Mouse (Mus musculus) MN1 (cell line): ENCODE data around the gene Sh2b1.
A peak's percentile ranks its signal among the peaks of the same experiment; 100 is the strongest.

ENCODE experiments used
- DNase-seq: peaks from one replicate; pipeline ENCODE4 v3.0.0-alpha.2; 2016; ENCODE audit warnings: low spot score

The Sh2b1 gene

DNA sequence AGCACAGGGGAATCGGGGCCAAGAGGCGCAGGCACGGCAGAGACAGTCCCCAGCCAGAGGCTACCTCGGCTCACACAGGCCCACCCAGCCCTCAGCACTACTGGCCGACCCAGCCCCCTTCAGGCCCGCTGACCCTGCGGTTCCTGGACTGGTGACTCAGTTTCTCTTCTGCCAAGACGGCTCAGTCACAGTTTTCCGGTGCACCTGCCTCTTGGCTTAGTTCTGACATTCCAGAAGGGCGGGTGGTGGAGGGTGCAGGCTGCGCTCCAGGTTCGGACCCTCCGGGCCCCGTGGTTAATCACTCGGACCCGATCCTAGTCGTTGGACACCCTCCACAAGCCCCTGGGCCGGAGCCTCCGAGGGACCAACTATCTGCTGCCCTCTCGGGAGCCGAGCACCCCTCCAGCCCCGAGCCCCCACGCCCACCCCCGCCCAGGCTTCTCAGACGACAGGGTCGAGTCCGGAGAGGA, 703 bp downstream of the Sh2b1 start:
- peak; percentile 30 for DNase-seq

- DNase-seq: no peak
Measured at GRCm38 (mm10) chr7:126473470-126474086, 1.6 kb downstream of the Sh2b1 start.

DNA sequence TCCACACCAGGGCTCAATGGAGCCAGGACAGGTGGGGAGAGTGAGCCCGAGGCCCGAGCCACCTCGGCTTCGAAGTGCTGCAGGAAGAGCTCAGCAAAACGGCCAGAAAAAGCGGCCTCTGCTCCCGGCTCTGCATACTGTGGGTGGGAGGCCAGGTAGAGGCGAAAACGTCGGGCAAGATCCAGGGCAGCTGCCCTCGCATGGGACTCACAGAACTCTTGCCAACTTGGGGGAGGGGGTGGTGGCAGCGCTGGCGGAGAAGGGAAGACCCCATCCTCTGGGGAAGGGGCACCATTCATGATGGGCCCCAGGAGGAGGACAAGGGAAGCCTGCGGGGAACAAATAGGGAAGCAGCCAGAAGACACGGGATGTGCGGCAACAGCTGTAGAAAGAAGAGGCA, 2.5 kb downstream of the Sh2b1 start:
- DNase-seq: no peak

DNA sequence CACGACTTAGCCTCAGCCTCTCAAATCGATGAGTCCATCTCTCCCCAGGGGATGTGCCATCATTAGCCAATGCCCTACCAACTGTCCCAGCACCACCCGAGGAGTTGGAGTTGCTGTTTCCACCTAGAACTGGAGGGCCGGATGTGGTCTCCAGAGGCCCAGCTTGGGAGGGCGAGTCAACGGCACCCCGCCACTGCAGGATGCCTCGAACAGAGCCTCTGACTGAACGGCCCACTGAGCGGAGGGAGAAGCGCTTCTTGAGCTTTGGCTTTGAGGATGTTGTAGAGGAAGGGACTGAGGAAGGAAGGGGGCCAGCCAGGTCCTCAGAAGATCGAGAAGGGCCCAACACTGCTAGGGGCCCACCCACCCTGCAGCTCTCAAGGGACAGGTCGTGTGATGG, 2.9 kb downstream of the Sh2b1 start:
- no peak for DNase-seq

DNA sequence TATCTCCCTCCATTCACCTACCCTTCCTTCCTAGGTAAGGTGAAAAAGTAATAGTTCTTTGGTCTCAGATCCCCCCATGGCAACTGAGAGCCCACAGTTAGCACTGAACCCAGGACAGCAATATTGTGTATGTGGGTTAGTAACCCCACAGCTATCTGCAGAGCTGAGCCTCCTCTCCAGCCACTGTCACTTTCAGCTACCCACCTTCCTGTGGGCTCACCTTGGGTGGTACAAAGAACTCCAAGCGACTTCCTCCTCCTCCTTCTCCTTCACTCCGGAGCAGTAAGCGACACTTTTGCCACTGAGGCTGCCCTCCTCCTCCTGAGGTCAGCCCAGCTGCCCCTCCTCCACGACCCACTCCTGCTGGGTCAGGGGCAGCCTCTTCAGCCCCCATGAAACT, 3.4 kb downstream of the Sh2b1 start:
- DNase-seq: no peak

DNA sequence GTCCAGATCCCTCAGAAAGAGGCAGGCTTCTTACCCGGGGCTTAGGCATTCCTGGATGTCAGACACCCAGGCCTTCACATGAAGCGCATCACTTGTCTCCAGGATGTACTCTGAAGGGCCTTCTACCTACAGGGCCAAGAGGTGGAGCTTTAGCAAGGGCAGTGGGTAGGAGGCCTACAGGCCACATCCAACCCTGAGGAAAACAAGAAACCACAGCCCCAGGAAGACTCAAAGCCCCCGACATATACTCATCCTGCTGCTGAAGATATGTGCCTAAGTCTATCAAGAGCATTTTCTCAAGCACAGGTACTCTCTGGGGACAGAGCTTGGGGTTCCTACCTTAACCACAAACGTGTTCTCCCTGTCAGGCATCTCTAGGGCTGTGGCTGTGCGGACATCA, 3.9 kb downstream of the Sh2b1 start:
- DNase-seq: no peak

- no peak for DNase-seq
Measured at GRCm38 (mm10) chr7:126470077-126470476, 5.1 kb downstream of the Sh2b1 start.

DNA sequence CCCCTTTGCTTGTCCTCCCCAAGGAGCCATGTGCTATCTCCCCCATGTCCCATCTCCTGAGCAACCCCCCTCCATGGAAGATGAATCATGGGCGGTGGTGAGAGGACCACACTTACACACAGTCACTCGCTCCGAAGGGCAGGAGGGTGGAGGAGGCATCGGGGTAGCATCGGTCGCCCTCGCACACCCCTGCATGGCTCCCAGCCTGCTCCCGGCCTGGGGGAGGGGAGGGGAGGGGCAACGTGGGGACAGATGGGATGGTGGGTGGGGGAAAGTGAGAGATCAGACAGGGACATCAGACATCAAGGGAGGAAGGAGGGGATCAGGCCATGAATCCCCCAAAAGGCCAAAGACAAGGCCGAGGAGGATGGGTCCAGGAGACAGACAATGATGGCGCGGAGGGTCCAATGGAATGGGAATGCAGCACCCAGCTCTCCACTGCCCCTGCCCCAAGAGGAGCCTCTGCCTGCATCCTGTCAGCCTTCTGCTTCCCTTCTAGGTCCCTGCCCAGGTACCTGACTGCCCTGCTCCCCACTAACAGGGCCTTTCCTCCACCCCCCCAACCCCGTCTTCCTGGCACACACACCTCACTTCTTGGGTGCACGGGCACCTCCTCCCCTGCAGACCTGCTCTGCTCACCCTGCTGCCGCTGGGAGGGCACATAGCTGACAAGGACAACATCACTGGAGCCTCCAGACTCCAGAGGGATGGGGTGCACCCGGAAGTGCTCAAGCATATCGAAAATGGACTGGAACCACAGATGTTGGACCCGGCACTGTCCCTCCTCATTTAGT, 7.2 kb downstream of the Sh2b1 start:
- DNase-seq: no peak

DNA sequence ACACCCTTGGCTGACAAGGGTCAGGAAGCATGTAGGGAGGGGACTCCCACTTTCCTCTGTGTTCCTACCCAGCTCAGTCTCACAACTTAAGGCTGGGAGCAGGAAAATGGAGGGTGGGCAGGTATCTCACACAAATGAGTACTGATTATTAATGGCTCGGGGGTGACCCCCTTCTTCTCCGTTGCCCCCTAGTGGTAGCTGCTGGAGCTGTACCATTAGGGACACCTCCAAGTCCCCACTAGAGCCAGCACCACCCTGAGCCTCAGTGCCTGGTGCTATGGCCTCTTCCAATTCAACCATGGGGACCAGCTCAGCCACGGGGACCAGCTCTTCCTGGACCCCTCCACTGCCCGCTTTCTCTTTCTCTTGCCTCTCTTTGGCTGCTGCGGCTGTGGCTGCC, 8.0 kb downstream of the Sh2b1 start:
- peak; percentile 36 for DNase-seq

GRCm38 (mm10) chr7:126466707-126467106, 8.5 kb downstream of the Sh2b1 start:
- no peak for DNase-seq

DNA sequence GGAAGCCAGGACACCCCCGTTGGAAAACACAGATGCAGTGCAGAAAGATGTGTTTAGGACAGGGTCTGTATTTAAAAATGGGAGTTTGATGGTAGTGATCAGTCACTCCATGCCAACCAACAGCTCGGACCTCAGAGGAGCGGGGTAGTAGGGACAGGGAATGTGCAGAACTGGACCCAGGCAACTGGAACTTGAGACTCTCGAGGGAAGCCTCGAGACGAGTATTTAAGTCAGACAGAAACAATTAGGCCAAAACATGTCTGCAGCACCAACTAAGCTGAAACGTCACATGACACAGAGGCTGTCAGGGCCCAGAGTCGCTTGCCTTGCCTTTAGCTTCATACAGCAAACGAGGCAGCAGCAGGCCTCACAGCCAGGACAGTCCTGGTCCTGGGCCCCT, 9.1 kb downstream of the Sh2b1 start:
- DNase-seq: no peak

DNA sequence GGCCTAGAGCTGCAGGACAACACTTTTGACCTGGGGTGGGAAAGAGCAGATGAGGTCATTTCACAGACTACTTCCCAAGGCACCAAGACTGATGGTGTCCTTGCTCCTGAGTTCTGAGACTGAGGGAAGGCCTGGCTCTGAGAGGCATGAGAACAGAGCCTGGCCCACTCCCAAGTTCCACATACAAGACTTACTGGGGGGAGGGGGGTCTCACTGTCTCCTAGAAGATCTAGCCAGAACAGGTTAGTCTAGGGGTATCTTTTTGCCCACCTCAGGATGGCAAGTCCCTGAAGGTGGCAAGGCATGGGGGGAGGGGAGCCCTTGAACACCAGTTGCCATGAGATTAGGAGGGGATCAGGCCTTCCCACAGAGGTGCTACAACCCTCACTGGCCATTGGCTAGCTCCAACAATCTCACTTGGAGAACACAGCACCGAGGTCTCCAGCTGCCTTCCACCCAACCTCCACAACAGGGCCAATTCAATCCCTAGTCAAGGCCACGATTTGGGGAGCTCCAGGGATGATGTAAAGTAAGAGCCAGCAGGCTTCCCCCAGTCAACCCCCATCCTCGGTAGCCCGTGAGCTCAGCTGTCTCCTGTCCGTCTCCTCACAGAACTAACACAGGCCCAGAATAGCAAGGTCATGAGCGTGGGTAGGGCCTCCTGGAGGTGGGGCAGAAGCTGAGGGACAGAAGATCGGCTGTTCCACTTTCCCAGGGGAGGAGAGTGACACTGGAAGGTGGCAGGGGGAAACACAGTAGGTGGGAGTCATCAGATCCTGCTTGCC, 9.8 kb downstream of the Sh2b1 start:
- no peak for DNase-seq

- no peak for DNase-seq
Measured at GRCm38 (mm10) chr7:126464836-126465235, 10.4 kb downstream of the Sh2b1 start.

- no peak for DNase-seq
Measured at GRCm38 (mm10) chr7:126464121-126464520, 11.1 kb downstream of the Sh2b1 start.

DNA sequence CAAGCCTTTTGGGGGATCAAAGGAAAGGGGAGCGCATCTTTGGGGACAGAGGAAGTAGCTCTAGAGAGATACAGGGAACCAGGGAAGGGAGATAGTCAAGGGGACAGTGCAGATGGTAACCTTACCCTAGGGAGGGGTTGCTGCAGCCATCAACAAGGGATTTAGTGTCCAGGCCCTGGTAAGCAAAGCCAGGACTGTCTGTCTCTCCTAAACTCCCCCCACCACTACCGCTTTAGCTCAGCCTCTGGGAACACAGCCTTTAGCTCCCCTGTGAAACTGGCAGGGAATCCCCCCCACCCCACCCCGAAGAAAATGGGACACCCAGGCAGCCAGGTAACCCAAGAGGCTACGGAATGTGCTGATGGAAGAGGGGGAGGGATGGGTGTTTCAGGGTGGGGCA, 11.7 kb downstream of the Sh2b1 start:
- no peak for DNase-seq

- DNase-seq: no peak
Measured at GRCm38 (mm10) chr7:126463004-126463403, 12.2 kb downstream of the Sh2b1 start, which contains the start of gene Atp2a1. Gene Atp2a1, minus strand, starts transcription at chr7:126463108.

GRCm38 (mm10) chr7:126461626-126462025, 13.6 kb downstream of the Sh2b1 start:
- no peak for DNase-seq

DNA sequence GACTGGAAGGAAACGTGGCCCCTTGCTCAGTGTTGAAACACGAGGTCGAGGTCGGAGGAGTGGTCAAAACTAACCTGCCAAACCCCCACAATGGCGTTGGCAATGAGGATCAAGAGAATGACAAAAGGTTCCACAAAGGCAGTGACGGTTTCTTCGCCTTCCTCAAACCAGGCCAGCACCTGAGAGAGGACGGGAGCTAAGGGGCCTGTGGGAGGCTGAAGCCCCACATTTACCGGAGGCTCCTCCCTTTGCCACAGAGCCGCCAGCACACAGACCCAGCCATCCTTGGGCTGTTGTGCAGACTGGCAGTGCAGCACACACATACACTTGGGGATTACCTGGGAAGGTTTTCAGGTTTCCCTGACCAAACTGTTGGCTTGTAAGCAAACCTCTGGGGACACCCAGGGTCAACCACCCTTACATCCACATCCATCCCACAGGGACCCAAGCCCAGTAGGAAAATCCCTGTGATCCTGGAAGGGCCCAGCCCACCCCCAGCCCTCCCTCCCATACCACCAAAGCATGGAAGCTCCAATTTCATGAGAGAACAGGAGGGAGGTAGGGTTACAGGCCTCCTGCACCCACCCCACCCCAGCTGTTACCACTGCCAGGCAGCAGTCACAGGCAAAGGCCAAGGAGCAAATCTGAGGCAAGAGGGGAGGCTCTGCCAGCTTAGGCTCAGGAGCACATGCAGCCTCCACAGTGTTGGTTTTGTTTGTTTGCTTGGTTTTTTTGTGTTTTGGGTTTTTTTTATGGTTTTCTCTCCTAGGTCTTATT, 14.4 kb downstream of the Sh2b1 start:
- DNase-seq: no peak

GRCm38 (mm10) chr7:126458844-126459618, 16.2 kb downstream of the Sh2b1 start:
- DNase-seq: no peak

DNA sequence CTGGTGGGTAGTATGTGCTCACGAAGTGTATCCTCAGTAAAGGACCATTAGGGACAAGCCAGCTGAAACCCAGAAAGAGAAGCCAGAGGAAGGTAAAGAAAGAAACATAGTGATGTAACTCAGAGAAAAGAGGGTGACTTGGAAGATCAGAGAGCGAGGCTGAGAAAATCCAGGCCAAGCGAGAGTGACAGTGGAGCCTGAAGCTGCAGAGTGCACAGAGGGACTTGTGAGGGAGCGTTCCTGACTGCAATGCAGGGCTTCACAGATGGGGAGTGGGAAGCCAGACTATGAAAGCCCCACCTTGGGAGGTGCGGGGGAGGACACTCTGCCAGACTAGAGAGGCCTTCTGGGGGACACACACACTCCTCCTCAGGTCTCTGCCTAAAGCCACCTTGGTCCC, 17.0 kb downstream of the Sh2b1 start:
- DNase-seq: no peak
